Mouse (Mus musculus) heart, postnatal 0 days (tissue): ENCODE results near the gene Tmub2.

Experiments used
- CTCF ChIP-seq: IDR thresholded peaks from 2 replicates; pipeline ENCODE4 v1.5.1; 2016; ENCODE audit warnings: antibody characterized with exemption, control low read depth, low read depth
- EP300 ChIP-seq: IDR thresholded peaks from 2 replicates; pipeline ENCODE4 v1.6.1; 2016; ENCODE audit warnings: antibody characterized with exemption, low read depth

DNA sequence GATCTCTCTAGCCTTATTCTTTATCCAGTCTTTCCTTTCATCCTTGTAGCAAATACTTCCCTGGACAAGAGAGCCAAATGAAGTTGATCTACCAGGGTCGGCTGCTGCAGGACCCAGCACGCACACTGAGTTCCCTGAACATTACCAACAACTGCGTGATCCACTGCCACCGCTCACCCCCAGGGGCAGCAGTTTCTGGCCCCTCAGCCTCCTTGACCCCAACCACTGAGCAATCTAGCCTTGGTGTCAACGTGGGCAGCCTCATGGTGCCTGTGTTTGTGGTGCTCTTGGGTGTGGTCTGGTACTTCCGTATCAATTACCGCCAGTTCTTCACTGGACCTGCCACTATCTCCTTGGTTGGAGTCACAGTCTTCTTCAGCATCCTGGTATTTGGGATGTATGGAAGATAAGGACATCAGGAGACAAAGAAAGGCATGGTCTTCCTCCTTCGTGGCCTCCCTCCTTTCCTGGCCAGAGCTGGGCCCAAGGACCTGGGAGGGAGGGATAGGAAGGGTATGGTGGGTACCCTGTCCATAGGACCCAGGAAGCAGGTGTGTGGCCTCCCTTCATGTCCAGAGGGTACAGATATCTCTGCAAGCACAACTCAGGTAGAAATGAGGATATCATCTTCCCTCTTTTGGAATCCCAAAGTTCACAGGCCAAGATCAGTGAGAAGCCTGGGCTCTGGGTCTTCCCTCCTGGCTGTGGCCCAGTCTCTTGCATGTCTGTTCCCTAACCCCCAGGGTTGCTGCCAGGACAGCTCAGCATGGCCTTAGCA, 3.5 kb downstream of the Tmub2 start:
- TF ChIP-seq CTCF (no peak), EP300 (no peak)
